Mouse (Mus musculus) MEL (cell line): ENCODE data around the gene Ube3c. TPM values are rescaled to one million over a fixed set of nuclear protein-coding genes. Genes with fewer than 3 reads are reported as not detected.
"Not testable (repeated sequence)": the region's sequence is repeated elsewhere in the genome, so short reads cannot be mapped to it uniquely, and the experiment has no call there.

Experiments used
- DNase-seq: peaks from one replicate; pipeline ENCODE4 v3.0.0; 2011; ENCODE audit warnings: low read depth, low spot score
- H3K27ac ChIP-seq: 2 replicates; pipeline ENCODE4 v1.5.1; 2012; ENCODE audit warnings: low read depth, mild to moderate bottlenecking, control low read depth, low read length, moderate library complexity; ENCODE audit not compliant: control insufficient read depth
- H3K27me3 ChIP-seq, 2 experiments: fragments of 150-350 bp in 1 of 2; sonication (generic) in 1 of 2; 2 replicates each; pipeline ENCODE4 v1.6.1; 2012; ENCODE audit warnings: low read length in 2 of 2, mild to moderate bottlenecking in 2 of 2, improper control_type of control experiment in 1 of 2, moderate library complexity in 1 of 2; ENCODE audit not compliant: insufficient read depth in 2 of 2, control insufficient read depth in 1 of 2
- H3K36me3 ChIP-seq, 2 experiments: 2 replicates each; pipeline ENCODE4 v1.6.1; 2012 to 2014; ENCODE audit warnings: low read length in 2 of 2, improper control_type of control experiment in 1 of 2, inconsistent platforms in 1 of 2, mild to moderate bottlenecking in 1 of 2; ENCODE audit not compliant: insufficient read depth in 2 of 2, control insufficient read depth in 1 of 2
- H3K4me1 ChIP-seq, 2 experiments: fragments of 150-350 bp in 1 of 2; sonication (generic) in 1 of 2; 2 replicates each; pipeline ENCODE4 v1.6.1; 2012; ENCODE audit warnings: low read length in 2 of 2, improper control_type of control experiment in 1 of 2, mild to moderate bottlenecking in 1 of 2; ENCODE audit not compliant: insufficient read depth in 2 of 2, control insufficient read depth in 1 of 2
- H3K4me3 ChIP-seq, 2 experiments: fragments of 150-350 bp in 1 of 2; sonication (generic) in 1 of 2; 2 replicates each; pipeline ENCODE4 v1.5.1; 2012; ENCODE audit warnings: low read depth in 2 of 2, low read length in 2 of 2, mild to moderate bottlenecking in 2 of 2, moderate library complexity in 2 of 2, control low read depth in 1 of 2, improper control_type of control experiment in 1 of 2; ENCODE audit not compliant: control insufficient read depth in 1 of 2, insufficient read depth in 1 of 2
- H3K79me2 ChIP-seq: 2 replicates; pipeline ENCODE4 v1.6.1; 2012; ENCODE audit warnings: mild to moderate bottlenecking, low read length, moderate library complexity; ENCODE audit not compliant: control insufficient read depth, poor library complexity, insufficient read depth
- H3K9ac ChIP-seq: 2 replicates; pipeline ENCODE4 v1.6.1; 2012; ENCODE audit warnings: low read depth, mild to moderate bottlenecking, control low read depth, low read length, moderate library complexity; ENCODE audit not compliant: control insufficient read depth, poor library complexity, severe bottlenecking
- H3K9me3 ChIP-seq: fragments of 150-350 bp; sonication (generic); replicated peaks from 2 replicates; pipeline ENCODE4 v1.6.1; 2012; ENCODE audit warnings: mild to moderate bottlenecking, low read length, improper control_type of control experiment, moderate library complexity; ENCODE audit not compliant: insufficient read depth
- GATA1 ChIP-seq: IDR thresholded peaks from 2 replicates; pipeline ENCODE4 v1.6.1; 2011; ENCODE audit warnings: low read depth, low read length, improper control_type of control experiment
- MAFK ChIP-seq: IDR thresholded peaks from 2 replicates; pipeline ENCODE4 v1.6.1; 2011; ENCODE audit warnings: low read depth, mild to moderate bottlenecking, low read length, improper control_type of control experiment, borderline replicate concordance
- POLR2AphosphoS2 ChIP-seq: IDR thresholded peaks from 2 replicates; pipeline ENCODE4 v1.6.1; 2011; ENCODE audit warnings: low read length, improper control_type of control experiment
- RAD21 ChIP-seq: IDR thresholded peaks from 2 replicates; pipeline ENCODE4 v1.6.1; 2011; ENCODE audit warnings: mild to moderate bottlenecking, low read depth, low read length, improper control_type of control experiment
- TBP ChIP-seq: IDR thresholded peaks from 2 replicates; pipeline ENCODE4 v1.8.0; 2011; ENCODE audit warnings: low read depth, low read length, improper control_type of control experiment
- ZKSCAN1 ChIP-seq: IDR thresholded peaks from 2 replicates; pipeline ENCODE4 v1.6.1; 2012; ENCODE audit warnings: low read depth, mild to moderate bottlenecking, inconsistent platforms, low read length, improper control_type of control experiment, moderate library complexity
- polyA plus RNA-seq, 2 experiments: library from polyadenylated mRNA; stranded (reverse) in 1 of 2; unstranded in 1 of 2; fragments of >175 nt in 1 of 2; fragments of >200 nt in 1 of 2; gene quantifications; 2 replicates each; pipeline versions ENCODE4 v1.2.1 to v1.2.4; 2012; ENCODE audit warnings: low replicate concordance in 2 of 2, low read depth in 1 of 2; ENCODE audit not compliant: insufficient read length in 2 of 2, insufficient read depth in 1 of 2, missing spikeins in 1 of 2
- total RNA-seq: library from RNA; depleted of rRNA; stranded (reverse); fragments of 300-350 nt; gene quantifications from 2 replicates; pipeline ENCODE4 v1.2.3, GENCODE M21; 2012

Gene Ube3c
- total and polyA plus RNA-seq, 3 experiments = 34.7 to 39.6 TPM; not detected in 1

DNA sequence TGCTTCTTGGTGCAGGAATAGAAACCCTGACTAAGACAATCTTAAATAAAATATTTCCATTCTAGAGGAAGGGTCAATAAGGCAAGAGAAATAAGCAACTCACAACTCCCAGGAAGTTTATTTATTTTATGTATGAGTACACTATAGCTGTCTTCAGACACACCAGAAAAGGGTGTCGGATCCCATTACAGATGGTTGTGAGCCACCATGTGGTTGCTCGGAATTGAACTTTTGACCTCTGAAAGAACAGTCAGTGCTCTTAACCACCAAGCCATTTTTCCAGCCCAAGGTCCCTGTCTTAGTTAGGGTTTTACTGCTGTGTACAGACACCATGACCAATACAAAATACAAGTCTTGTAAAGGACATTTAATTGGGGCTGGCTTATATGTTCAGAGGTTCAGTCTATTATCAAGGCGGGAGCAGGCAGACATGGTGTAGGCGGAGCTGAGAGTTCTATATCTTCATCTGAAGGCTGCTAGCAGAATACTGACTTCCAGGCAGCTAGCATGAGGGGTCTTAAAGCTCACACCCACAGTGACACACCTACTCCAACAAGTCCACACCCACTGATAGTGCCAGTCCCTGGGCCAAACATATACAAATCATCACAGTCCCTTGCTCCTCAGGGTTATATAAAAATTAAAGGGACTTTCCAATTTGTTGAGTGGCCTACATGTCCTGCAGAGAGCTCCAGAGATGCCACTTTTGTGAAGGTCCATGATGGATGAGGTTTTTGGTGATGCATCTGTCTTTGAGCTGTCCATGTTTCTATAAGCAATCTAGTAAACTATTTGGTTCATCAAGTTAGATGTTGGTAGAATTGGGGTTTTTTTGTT, 9.0 kb downstream of the Ube3c start:
- H3K4me3 ChIP-seq = no peak overlapping the region
- H3K27ac ChIP-seq = no peak overlapping the region
- H3K9ac ChIP-seq = no peak overlapping the region
- peaks cover 59% of the 10 kb centered on the region for H3K79me2 ChIP-seq
- H3K27me3 ChIP-seq = no peaks in the 10 kb centered on the region
- peak; percentile 37 for DNase-seq
- no peaks in the 10 kb centered on the region; a peak in 2 of 4 replicates for H3K4me1 ChIP-seq
- peaks cover 7 to 36% of the 10 kb centered on the region in 2 experiments for H3K36me3 ChIP-seq
- TF ChIP-seq RAD21 (no peak), MAFK (no peak)
- peaks cover 3% of the 10 kb centered on the region; the same call in 1 of the 2 replicates for H3K9me3 ChIP-seq

GRCm38 (mm10) chr5:29583880-29584595, 15.0 kb downstream of the Ube3c start:
- TF ChIP-seq TBP (no peak), GATA1 (0 out of 2 replicates have a peak, but pooled peaks have one; percentile 8)
- TF ChIP-seq, all 39 proteins: peak for 1
- DNase-seq = no peak
- Histone ChIP-seq H3K36me3 (peaks cover 10 to 22% of the 10 kb centered on the region in 2 experiments), H3K4me3 (no peak overlapping the region), H3K79me2 (peaks cover 54% of the 10 kb centered on the region), H3K27ac (no peak overlapping the region), H3K27me3 (no peaks in the 10 kb centered on the region), H3K9me3 (no peaks in the 10 kb centered on the region), H3K4me1 (peaks cover 0 to 4% of the 10 kb centered on the region in 2 experiments; a peak in 1 of 4 replicates), H3K9ac (no peak overlapping the region)

DNA sequence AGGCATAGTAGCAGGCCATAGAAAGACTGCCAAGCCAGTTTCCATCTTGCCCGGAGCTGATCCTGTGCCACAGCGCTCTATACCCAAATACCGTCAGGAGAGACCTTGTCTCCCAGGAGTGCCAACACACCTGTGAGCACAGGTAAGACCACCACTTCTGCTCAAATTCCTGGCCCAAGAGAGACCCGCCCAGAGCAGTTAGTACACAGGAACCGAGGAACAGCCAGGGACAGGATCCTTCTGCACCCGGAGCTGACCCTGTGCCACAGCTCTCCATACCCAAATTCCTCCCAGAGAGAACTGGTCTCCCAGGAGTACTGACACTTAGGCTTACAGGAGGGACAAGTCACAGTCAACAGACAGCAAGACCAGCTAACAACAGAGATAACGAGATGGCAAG, 23.1 kb downstream of the Ube3c start:
- not testable (repeated sequence) for H3K9me3 ChIP-seq, DNase-seq
- peaks cover 2 to 70% of the 10 kb centered on the region in 2 experiments; a peak in 3 of 4 replicates for H3K36me3 ChIP-seq

DNA sequence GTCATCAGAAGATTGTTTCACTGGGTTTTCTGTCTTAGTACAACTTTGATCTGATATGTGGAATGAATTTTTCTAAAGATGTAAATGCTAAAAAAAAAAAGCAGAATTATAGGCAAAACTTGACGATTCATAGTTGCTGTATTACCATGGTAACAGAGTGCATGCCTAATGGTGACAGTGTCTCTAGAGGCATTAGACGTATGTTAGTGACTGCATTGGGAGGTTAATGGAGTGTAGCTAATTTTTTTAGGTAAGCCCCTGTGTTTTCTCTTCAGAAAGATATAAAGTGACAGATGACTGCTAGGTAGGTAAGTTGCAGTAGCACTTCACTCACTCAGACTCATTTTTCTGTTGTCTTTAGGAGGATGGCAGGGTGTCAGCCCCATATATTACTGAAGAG, 37.5 kb downstream of the Ube3c start:
- Histone ChIP-seq H3K79me2 (no peaks in the 10 kb centered on the region), H3K9me3 (no peaks in the 10 kb centered on the region), H3K4me3 (no peak overlapping the region), H3K27ac (no peak overlapping the region), H3K4me1 (no peaks in the 10 kb centered on the region), H3K36me3 (peaks cover 0 to 42% of the 10 kb centered on the region in 2 experiments; a peak in 2 of 4 replicates), H3K27me3 (no peaks in the 10 kb centered on the region), H3K9ac (no peak overlapping the region)
- DNase-seq = peak; percentile 23
- TF ChIP-seq POLR2AphosphoS2 (0 out of 2 replicates have a peak, but pooled peaks have one; percentile 20), ZKSCAN1 (no peak)

More for the DNA sequence above, 23.1 kb downstream of the Ube3c start:
- not testable (repeated sequence) for H3K4me1 ChIP-seq, H3K27ac ChIP-seq, H3K4me3 ChIP-seq, H3K79me2 ChIP-seq, H3K9ac ChIP-seq, H3K27me3 ChIP-seq
